Mouse (Mus musculus) testis, adult 2 months (tissue): Measurements from ENCODE around the gene Tprgl.

Source experiments
- CTCF ChIP-seq: fragments of 200-500 bp; IDR thresholded peaks from 2 replicates; pipeline ENCODE4 v1.5.1; 2012; ENCODE audit warnings: low read depth, mild to moderate bottlenecking, inconsistent platforms, low read length, moderate library complexity; ENCODE audit not compliant: control insufficient read depth, insufficient read depth, insufficient replicate concordance
- POLR2A ChIP-seq: fragments of 200-500 bp; IDR thresholded peaks from 2 replicates; pipeline ENCODE4 v1.6.1; 2012; ENCODE audit warnings: low read depth, mild to moderate bottlenecking, inconsistent platforms, low read length, moderate library complexity; ENCODE audit not compliant: control insufficient read depth

GRCm38 (mm10) chr4:154157970-154158662 is 2.4 kb downstream of the Tprgl start:
- no peak for TF ChIP-seq POLR2A
- TF ChIP-seq CTCF, result no peak
